Mouse (Mus musculus) gastrocnemius, postnatal 4 days (tissue): Measurements from ENCODE around the gene Zfp541. TPM values are rescaled to one million over a fixed set of nuclear protein-coding genes. Genes with fewer than 3 reads are reported as not detected.

Source experiments
- DNase-seq, 2 experiments: peaks; one replicate each; pipeline ENCODE4 v3.0.0; 2021 to 2022; ENCODE audit warnings: low spot score in 2 of 2, mixed read lengths in 2 of 2
- total RNA-seq, 2 experiments: library from RNA; stranded (reverse); gene quantifications; 2 replicates each; pipeline ENCODE4 v1.2.3; 2021

Gene Zfp541
- total RNA-seq, 2 experiments from 2014 or later = 0.05 TPM; not detected in 1

- DNase-seq = no peak
These were observed 10.3 kb downstream of the Zfp541 start for GRCm38 (mm10) chr7:16071906-16072305.

DNA sequence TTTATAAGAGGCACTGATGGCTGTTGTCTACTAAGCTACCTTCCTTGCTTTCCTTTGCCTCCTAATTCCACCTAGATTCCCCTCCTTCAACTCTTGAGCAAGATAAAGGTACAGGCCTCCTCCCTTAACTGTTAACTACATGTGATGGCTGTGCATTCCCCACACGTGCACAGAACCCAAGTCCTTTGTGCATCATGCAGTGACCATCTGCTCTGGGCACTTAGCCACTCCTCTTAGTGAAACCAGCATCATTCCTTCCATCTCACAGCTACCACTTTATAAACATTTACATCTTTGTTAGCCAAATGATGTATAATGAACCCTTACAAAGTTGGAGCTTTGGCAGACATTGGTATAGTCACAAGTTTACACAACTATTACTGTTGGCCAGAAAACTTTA, 18.3 kb downstream of the Zfp541 start:
- no peak for DNase-seq

DNA sequence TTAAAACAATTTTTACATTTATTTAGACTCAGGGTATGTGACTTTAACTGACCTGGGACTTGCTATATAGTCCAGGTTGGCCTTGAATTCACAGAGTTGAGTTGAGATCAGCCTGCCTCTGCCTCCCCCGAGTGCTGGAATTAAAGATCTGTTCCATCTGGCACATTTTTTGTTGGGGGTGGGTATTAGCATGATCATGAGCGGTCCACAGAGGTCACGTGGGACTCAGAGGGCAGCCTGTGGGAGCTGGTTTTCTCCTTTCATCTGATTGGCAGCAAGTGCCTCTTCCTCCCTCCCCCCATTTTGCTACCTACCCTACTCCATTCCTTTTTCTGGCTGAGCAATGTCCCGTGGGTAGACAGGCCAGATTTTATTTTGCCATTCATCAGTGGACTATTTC, 19.0 kb downstream of the Zfp541 start:
- no peak for DNase-seq

GRCm38 (mm10) chr7:16083361-16083760, 21.7 kb downstream of the Zfp541 start:
- DNase-seq = no peak

DNA sequence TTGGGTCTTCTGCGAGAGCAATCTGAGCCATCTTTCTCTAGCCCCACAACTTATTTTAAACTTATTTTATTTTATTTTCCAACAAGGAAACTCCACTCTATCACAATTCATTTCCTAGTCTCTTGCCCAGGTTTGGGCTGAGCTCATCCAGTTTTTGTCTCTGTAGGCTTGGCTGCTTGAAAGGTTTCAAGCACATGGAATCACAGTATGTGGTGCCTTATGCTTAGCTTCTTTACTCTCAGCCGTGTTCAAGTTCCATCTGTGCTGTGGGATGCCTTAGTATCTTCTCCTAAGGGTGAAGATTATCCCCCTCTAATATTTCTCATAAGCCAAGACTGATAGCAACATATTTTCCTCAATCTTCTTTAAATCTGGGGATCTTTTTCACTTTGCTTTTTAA, 26.0 kb downstream of the Zfp541 start:
- no peak for DNase-seq

DNA sequence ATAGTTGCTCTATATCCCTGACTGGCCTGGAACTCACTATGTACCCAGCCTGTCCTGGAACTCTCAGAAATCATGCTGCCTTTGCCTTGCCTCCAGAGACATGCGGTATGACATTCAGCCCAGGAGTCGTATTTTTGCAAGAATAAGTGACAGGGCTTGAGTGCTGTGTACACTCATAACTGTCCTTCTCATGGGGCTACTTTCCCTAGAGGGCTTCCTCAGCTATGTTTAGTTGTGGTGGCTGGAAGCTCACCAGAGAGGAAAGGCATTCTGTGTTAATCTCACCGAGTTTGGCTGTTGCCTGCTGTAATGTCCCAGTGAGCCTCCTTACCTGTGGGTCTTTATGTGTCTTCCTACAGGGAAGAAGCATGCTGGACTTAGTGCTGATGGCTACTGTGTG, 33.0 kb downstream of the Zfp541 start:
- DNase-seq = no peak

DNA sequence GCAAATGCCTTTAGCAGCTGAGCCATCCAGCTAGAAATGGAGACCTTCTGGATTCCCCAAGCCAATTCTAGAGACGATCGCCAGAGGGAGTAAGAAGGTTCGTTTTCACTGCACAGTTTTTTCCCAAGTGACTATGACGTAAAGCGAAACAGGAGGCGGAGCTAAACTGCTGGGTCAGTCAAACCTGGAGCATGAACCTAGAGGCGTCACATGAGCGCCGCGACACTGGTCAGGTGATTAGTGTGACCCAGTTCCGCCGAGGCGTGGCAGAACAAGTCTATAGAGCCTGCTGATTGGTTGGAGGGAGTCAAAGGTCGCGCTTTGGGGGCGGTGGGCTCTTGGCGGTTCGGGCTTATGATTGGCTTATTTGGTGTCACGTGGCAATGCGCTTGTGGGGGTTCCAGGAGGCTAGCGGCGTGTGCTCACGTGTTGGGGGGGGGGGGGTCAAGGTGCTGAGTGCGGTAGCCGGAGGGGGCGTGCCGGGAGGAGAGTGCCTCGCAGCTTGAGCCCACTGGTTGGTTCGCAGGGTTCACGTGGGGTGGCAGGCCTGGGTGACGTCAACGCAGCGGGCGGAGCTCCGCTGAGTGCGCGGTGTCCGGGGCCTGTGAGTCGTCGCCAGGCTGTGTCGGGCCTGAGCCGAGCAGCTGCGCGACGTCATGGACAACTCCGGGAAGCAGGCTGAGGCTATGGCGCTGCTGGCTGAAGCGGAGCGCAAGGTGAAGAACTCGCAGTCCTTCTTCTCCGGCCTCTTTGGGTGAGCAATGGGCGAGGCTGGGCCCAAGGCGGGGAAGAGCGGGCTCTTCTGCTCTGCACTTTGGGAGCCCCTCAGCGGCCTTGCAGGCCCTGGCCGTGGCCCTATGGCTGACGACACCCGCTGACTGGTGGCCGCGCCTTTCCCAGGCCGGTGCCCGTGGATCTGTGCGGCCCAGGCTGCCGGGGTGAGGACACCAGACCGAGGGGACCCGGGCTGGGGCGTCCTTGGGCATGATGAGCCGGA, 36.7 kb downstream of the Zfp541 start, which contains the start of gene Napa:
Napa (plus strand) TSS at position 438 of the 997 bp plus-strand sequence.
- DNase-seq = peak; percentile 93 to 98

GRCm38 (mm10) chr7:16099901-16100300, 38.3 kb downstream of the Zfp541 start:
- no peak for DNase-seq

GRCm38 (mm10) chr7:16101081-16101480, 39.5 kb downstream of the Zfp541 start:
- DNase-seq = no peak

DNA sequence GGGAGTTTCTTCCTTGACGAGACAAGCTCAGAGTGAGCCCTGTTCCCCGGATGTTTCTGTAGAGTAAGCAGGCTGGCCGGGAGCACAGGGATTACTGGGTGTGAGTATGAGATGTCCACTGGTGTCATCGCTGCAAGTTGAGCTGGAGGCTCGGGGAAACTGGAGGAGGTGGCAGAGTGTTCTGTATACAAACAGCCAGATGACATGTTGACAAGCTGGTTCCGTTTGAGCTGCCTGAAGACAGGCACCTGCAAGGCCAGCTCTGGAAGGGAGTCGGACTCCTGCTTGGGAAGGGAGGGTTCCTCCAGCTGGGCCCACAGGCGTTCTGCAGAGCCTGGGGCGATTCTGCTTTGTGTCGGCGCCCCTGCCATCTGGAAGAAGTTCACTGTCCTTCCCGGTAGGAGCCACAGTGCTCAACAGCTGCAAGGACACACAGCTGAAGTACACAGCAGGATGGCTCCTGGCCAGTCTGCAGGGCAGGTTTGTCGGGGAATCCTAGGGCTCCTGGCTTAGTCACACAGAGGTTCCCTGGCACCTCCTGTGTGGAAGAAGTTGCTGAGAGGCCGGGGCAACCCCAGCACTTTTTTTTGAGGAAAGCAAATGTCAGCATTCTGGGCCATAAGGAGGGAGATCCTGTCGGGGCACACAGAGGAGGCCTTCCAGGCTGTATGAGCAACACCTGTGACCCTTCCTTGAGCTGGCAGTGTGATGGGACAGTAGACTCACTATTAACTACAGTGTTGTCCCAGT, 40.3 kb downstream of the Zfp541 start:
- peak in 1 of 2 experiments; percentile 24 for DNase-seq

- no peak for DNase-seq
These were observed 41.1 kb downstream of the Zfp541 start for GRCm38 (mm10) chr7:16102686-16103226.

DNA sequence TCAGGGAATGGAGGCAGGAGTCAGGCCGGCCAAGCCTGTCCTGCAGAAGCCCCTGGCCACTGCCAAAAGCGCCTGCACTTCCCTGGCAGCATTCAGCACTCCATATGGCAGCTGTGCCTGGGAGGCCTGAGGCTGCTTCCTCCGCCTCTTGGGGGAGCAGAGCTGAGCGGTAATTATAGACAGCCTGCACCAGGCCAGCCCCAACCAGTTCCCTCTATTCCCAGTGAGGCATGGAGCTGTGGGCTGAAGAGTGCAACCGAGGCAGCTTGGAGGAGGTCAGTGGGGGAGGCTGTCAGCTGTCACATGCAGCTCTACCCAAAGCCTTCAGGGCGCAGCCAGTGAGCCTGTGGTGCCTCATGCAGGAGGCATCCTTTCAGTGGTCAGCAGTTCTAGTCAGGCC, 42.1 kb downstream of the Zfp541 start:
- peak in 1 of 2 experiments; percentile 31 for DNase-seq

GRCm38 (mm10) chr7:16104611-16105388, 43.2 kb downstream of the Zfp541 start:
- no peak for DNase-seq

GRCm38 (mm10) chr7:16108886-16109542, 47.4 kb downstream of the Zfp541 start:
- no peak for DNase-seq

DNA sequence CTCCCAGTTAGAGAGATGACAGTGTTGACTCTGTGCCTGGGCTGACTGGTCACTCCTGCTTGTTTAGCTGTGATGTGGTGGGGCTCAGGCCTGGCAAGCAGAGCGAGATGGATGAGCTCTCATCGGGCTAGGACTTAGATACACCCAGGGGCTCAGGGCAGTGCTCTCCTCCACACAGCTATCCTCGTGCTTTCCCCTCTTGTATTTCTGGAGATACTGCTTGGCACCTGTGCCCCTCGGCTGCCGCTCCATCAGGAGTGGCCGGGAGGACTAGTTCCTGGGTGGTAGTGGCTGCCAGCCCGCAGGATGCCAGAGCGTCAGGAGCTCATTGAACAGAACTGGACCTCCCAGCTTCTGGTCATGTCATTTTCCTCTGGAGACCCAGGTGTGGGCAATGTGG, 48.5 kb downstream of the Zfp541 start:
- DNase-seq = no peak

- no peak for DNase-seq
These were observed 49.9 kb downstream of the Zfp541 start for GRCm38 (mm10) chr7:16111284-16112090.

DNA sequence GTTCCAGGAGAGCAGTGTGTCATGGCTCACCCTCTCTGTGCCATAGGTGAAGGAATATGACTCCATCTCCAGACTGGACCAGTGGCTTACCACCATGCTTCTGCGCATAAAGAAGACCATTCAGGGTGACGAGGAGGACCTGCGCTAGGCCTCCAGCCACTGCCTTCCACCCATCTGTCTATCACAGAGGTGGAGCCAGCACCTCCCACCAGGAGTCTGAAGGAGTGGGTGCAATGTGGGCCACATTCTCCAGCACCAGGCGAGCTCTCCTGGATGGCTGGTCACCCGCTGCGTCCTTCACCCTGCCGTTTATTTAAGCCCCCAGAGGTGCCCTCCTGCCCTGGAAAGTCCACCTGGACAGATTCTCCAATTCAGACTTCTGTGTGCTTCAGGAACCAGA, 54.8 kb downstream of the Zfp541 start:
- no peak for DNase-seq

DNA sequence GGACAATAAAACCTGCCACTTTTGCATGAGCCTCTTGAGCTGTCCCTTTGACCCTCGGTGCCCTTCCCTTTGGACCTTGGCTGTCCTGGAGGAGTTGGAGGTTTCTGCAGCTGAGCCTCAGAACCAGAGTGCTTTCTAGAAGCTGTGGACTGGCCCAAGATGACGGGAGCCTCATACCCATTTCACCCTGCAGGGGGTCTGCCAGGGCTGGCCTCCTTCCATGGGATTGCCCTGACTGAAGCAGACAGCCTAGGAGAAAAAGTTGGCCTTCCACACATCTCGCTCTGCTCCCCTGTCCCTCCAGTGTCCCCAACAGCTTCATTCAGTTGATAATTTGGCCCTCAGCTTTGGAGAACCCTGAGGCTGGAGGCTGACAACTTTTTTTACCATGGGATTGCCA, 55.5 kb downstream of the Zfp541 start:
- DNase-seq = no peak

- DNase-seq = peak; percentile 79 to 89
These were observed 58.1 kb downstream of the Zfp541 start, which contains the start of gene Kptn for GRCm38 (mm10) chr7:16119569-16120261. TSS of gene Kptn (plus strand) at chr7:16119895.
